Mouse (Mus musculus) neural tube, embryonic 15.5 days (tissue): ENCODE measurements around the gene Bsn. TPM values are rescaled to one million over a fixed set of nuclear protein-coding genes. Genes with fewer than 3 reads are reported as not detected.
"Not testable (repeated sequence)": the region's sequence is repeated elsewhere in the genome, so short reads cannot be mapped to it uniquely, and the experiment has no call there.

Source experiments
- ATAC-seq: fragments of 200-750 bp; cut with Nextera tagmentation; 2 replicates; pipeline ENCODE4 v1.8.0; 2017; ENCODE audit warnings: mild to moderate bottlenecking, moderate TSS enrichment, moderate library complexity; ENCODE audit not compliant: low FRiP score
- H3K27ac ChIP-seq: fragments of 300-500 bp; sonication (generic); replicated peaks from 2 replicates; pipeline ENCODE4 v1.5.1; 2015; ENCODE audit warnings: mild to moderate bottlenecking, inconsistent platforms
- H3K27me3 ChIP-seq: fragments of 300-500 bp; sonication (generic); replicated peaks from 2 replicates; pipeline ENCODE4 v1.6.1; 2015; ENCODE audit warnings: inconsistent platforms
- H3K36me3 ChIP-seq: fragments of 300-500 bp; sonication (generic); 2 replicates; pipeline ENCODE4 v1.6.1; 2015; ENCODE audit warnings: inconsistent platforms
- H3K4me1 ChIP-seq: fragments of 300-500 bp; sonication (generic); 2 replicates; pipeline ENCODE4 v1.6.1; 2015; ENCODE audit warnings: inconsistent platforms
- H3K4me2 ChIP-seq: fragments of 300-500 bp; sonication (generic); 2 replicates; pipeline ENCODE4 v1.6.1; 2015; ENCODE audit warnings: inconsistent platforms, mild to moderate bottlenecking, moderate library complexity
- H3K4me3 ChIP-seq: fragments of 300-500 bp; sonication (generic); replicated peaks from 2 replicates; pipeline ENCODE4 v1.5.1; 2015; ENCODE audit warnings: mild to moderate bottlenecking, inconsistent platforms
- H3K9ac ChIP-seq: fragments of 300-500 bp; sonication (generic); replicated peaks from 2 replicates; pipeline ENCODE4 v1.6.1; 2015; ENCODE audit warnings: mild to moderate bottlenecking, inconsistent platforms
- H3K9me3 ChIP-seq: fragments of 300-500 bp; sonication (generic); replicated peaks from 2 replicates; pipeline ENCODE4 v1.6.1; 2016; ENCODE audit warnings: inconsistent platforms
- WGBS: fragments of 180-500 bp; shearing (Covaris S2); methylation state at CpG from one replicate; pipeline ENCODE4 v1.1.7; 2015; ENCODE audit warnings: mixed read lengths; 5-methylcytosine and 5-hydroxymethylcytosine counted together
- polyA plus RNA-seq: library from polyadenylated mRNA; unstranded; fragments of >200 nt; fragmentation: Nextera tagmentation; extraction: Ambion mirVana; gene quantifications from 2 replicates; pipeline ENCODE4 v1.2.1, GENCODE M21; 2015

Bsn gene
- polyA plus RNA-seq, 1 experiment from 2014 or later, result 9.7 TPM

GRCm38 (mm10) chr9:108196920-108197677 is 6.9 kb upstream of the Bsn start:
- WGBS, result 27% methylated on average over 24 of the region's 24 CpGs
- peak overlapping the region; percentile 36 for H3K4me2 ChIP-seq
- H3K9me3 ChIP-seq, result no peaks in the 10 kb centered on the region
- H3K4me1 ChIP-seq, result peaks cover 20% of the 10 kb centered on the region
- H3K4me3 ChIP-seq, result no peak overlapping the region
- ATAC-seq, result no peak
- H3K27ac ChIP-seq, result no peak overlapping the region
- H3K27me3 ChIP-seq, result no peaks in the 10 kb centered on the region
- H3K9ac ChIP-seq, result no peak overlapping the region
- no peaks in the 10 kb centered on the region for H3K36me3 ChIP-seq

- WGBS, result 70% methylated on average over 6 of the region's 6 CpGs
- H3K4me1 ChIP-seq, result peaks cover 17% of the 10 kb centered on the region
- not testable (repeated sequence) for H3K27me3 ChIP-seq, H3K4me3 ChIP-seq, H3K4me2 ChIP-seq, H3K27ac ChIP-seq, ATAC-seq, H3K9ac ChIP-seq, H3K36me3 ChIP-seq, H3K9me3 ChIP-seq
These were observed 6.0 kb upstream of the Bsn start for GRCm38 (mm10) chr9:108196222-108196621.

- peak overlapping the region; percentile 90 for H3K9ac ChIP-seq
These were observed 747 bp downstream of the Bsn start for GRCm38 (mm10) chr9:108189488-108189786.

GRCm38 (mm10) chr9:108189023-108189422 is 1.2 kb downstream of the Bsn start:
- no peak overlapping the region for H3K27ac ChIP-seq
- 66% methylated on average over 7 of the region's 7 CpGs for WGBS

More at GRCm38 (mm10) chr9:108189488-108189786, 747 bp downstream of the Bsn start:
- Histone ChIP-seq H3K27me3 (no peaks in the 10 kb centered on the region), H3K36me3 (0 out of 2 replicates have a peak, but pooled peaks cover 6% of the 10 kb centered on the region), H3K4me2 (peak overlapping the region; percentile 71), H3K4me3 (peak overlapping the region; percentile 82), H3K27ac (peak overlapping the region; percentile 81), H3K9me3 (no peaks in the 10 kb centered on the region), H3K4me1 (peaks cover 28% of the 10 kb centered on the region)
- WGBS, result 18% methylated on average over 5 of the region's 5 CpGs
- ATAC-seq, result no peak

GRCm38 (mm10) chr9:108188511-108188910 is 1.7 kb downstream of the Bsn start:
- H3K9ac ChIP-seq, result peak overlapping the region; percentile 90
- WGBS, result 78% methylated on average over 8 of the region's 8 CpGs
- H3K4me1 ChIP-seq, result peaks cover 33% of the 10 kb centered on the region

More at GRCm38 (mm10) chr9:108189023-108189422, 1.2 kb downstream of the Bsn start:
- H3K27me3 ChIP-seq, result no peaks in the 10 kb centered on the region
- ATAC-seq, result no peak
- no peaks in the 10 kb centered on the region for H3K9me3 ChIP-seq
- H3K4me2 ChIP-seq, result peak overlapping the region; percentile 71
- H3K4me3 ChIP-seq, result peak overlapping the region; percentile 82
- H3K4me1 ChIP-seq, result peaks cover 28% of the 10 kb centered on the region
- H3K36me3 ChIP-seq, result 0 out of 2 replicates have a peak, but pooled peaks cover 6% of the 10 kb centered on the region
- peak overlapping the region; percentile 90 for H3K9ac ChIP-seq

GRCm38 (mm10) chr9:108187616-108188015 is 2.6 kb downstream of the Bsn start:
- no peak overlapping the region for H3K27ac ChIP-seq
- peak overlapping the region; percentile 71 for H3K4me2 ChIP-seq
- WGBS, result 54% methylated on average over 6 of the region's 6 CpGs

More at GRCm38 (mm10) chr9:108188511-108188910, 1.7 kb downstream of the Bsn start:
- no peak for ATAC-seq
- no peaks in the 10 kb centered on the region for H3K27me3 ChIP-seq
- peak overlapping the region; percentile 71 for H3K4me2 ChIP-seq
- no peaks in the 10 kb centered on the region for H3K9me3 ChIP-seq
- peak overlapping the region; percentile 82 for H3K4me3 ChIP-seq
- no peak overlapping the region for H3K27ac ChIP-seq
- 0 out of 2 replicates have a peak, but pooled peaks cover 6% of the 10 kb centered on the region for H3K36me3 ChIP-seq

GRCm38 (mm10) chr9:108185786-108186185 is 4.4 kb downstream of the Bsn start:
- H3K4me1 ChIP-seq, result peaks cover 37% of the 10 kb centered on the region
- ATAC-seq, result no peak
- H3K9me3 ChIP-seq, result no peaks in the 10 kb centered on the region
- H3K4me3 ChIP-seq, result no peak overlapping the region
- 85% methylated on average over 8 of the region's 8 CpGs for WGBS
- H3K27me3 ChIP-seq, result no peaks in the 10 kb centered on the region
- H3K9ac ChIP-seq, result no peak overlapping the region
- 0 out of 2 replicates have a peak, but pooled peaks cover 6% of the 10 kb centered on the region for H3K36me3 ChIP-seq
- H3K27ac ChIP-seq, result no peak overlapping the region
- no peak overlapping the region for H3K4me2 ChIP-seq

More at GRCm38 (mm10) chr9:108187616-108188015, 2.6 kb downstream of the Bsn start:
- ATAC-seq, result no peak
- Histone ChIP-seq H3K9me3 (no peaks in the 10 kb centered on the region), H3K9ac (no peak overlapping the region), H3K27me3 (no peaks in the 10 kb centered on the region), H3K4me3 (peak overlapping the region; percentile 82; the same call in 1 of the 2 replicates), H3K36me3 (0 out of 2 replicates have a peak, but pooled peaks cover 6% of the 10 kb centered on the region), H3K4me1 (peaks cover 37% of the 10 kb centered on the region)

GRCm38 (mm10) chr9:108183531-108183994 is 6.6 kb downstream of the Bsn start:
- 93% methylated on average over 19 of the region's 19 CpGs for WGBS
- no peak overlapping the region for H3K4me2 ChIP-seq
- H3K27me3 ChIP-seq, result no peaks in the 10 kb centered on the region
- no peak for ATAC-seq
- H3K9ac ChIP-seq, result no peak overlapping the region
- no peak overlapping the region for H3K4me3 ChIP-seq
- 0 out of 2 replicates have a peak, but pooled peaks cover 6% of the 10 kb centered on the region for H3K36me3 ChIP-seq
- peaks cover 34% of the 10 kb centered on the region for H3K4me1 ChIP-seq
- H3K9me3 ChIP-seq, result no peaks in the 10 kb centered on the region
- no peak overlapping the region for H3K27ac ChIP-seq

- Histone ChIP-seq H3K4me3 (no peak overlapping the region), H3K9ac (no peak overlapping the region), H3K9me3 (no peaks in the 10 kb centered on the region), H3K4me2 (no peak overlapping the region), H3K4me1 (peaks cover 28% of the 10 kb centered on the region), H3K27me3 (no peaks in the 10 kb centered on the region), H3K27ac (no peak overlapping the region), H3K36me3 (0 out of 2 replicates have a peak, but pooled peaks cover 6% of the 10 kb centered on the region)
- WGBS, result 71% methylated on average over 11 of the region's 11 CpGs
- ATAC-seq, result no peak
These were observed 7.2 kb downstream of the Bsn start for GRCm38 (mm10) chr9:108182806-108183506.

- H3K4me3 ChIP-seq, result no peak overlapping the region
- H3K4me2 ChIP-seq, result no peak overlapping the region
- no peaks in the 10 kb centered on the region for H3K27me3 ChIP-seq
- H3K36me3 ChIP-seq, result no peaks in the 10 kb centered on the region
- H3K4me1 ChIP-seq, result peaks cover 25% of the 10 kb centered on the region
- H3K9me3 ChIP-seq, result no peaks in the 10 kb centered on the region
- 78% methylated on average over 5 of the region's 5 CpGs for WGBS
- H3K9ac ChIP-seq, result no peak overlapping the region
- ATAC-seq, result no peak
- no peak overlapping the region for H3K27ac ChIP-seq
These were observed 11.8 kb downstream of the Bsn start for GRCm38 (mm10) chr9:108178391-108178790.

- Histone ChIP-seq H3K9ac (no peak overlapping the region), H3K27me3 (no peaks in the 10 kb centered on the region), H3K4me2 (no peak overlapping the region), H3K36me3 (no peaks in the 10 kb centered on the region), H3K9me3 (no peaks in the 10 kb centered on the region), H3K27ac (no peak overlapping the region), H3K4me1 (peaks cover 32% of the 10 kb centered on the region), H3K4me3 (no peak overlapping the region)
- 72% methylated on average over 19 of the region's 19 CpGs for WGBS
- ATAC-seq, result no peak
These were observed 14.9 kb downstream of the Bsn start for GRCm38 (mm10) chr9:108175116-108175838.
